7 mouse cellular contexts compared by ENCODE assay signal in genomic region chr8:121382583-121383241, GRCm38 (mm10).
DNase-seq lines count a peak whose midpoint lies in the region; ATAC-seq lines count a peak whose summit lies in the region.

No protein-coding gene starts in this region.

- ATAC-seq in hindbrain, embryonic 13.5 days (ENCODE audit: low FRiP score), result peak; percentile 79
- ATAC-seq in midbrain, embryonic 11.5 days (ENCODE audit: low FRiP score), result peak; percentile 85

- no peaks in the 10 kb centered on the region for H3K36me3 ChIP-seq in hindbrain, embryonic 13.5 days
- H3K36me3 ChIP-seq in midbrain, embryonic 11.5 days (ENCODE audit: control insufficient read depth, insufficient read depth, low read length), result no peaks in the 10 kb centered on the region

- H3K4me2 ChIP-seq in hindbrain, embryonic 13.5 days, result peak overlapping the region; percentile 61
- H3K4me2 ChIP-seq in midbrain, embryonic 11.5 days, result peak overlapping the region; percentile 60

- H3K9me3 ChIP-seq in hindbrain, embryonic 13.5 days, result no peaks in the 10 kb centered on the region
- H3K9me3 ChIP-seq in midbrain, embryonic 11.5 days (ENCODE audit: control insufficient read depth, low read length), result no peaks in the 10 kb centered on the region

- H3K27ac ChIP-seq in hindbrain, embryonic 13.5 days, result peak overlapping the region; percentile 78
- H3K27ac ChIP-seq in midbrain, embryonic 11.5 days (ENCODE audit: low read depth, low read length), result peak overlapping the region; percentile 54

- H3K4me3 ChIP-seq in hindbrain, embryonic 13.5 days, result peak overlapping the region; percentile 38
- peak overlapping the region; percentile 31 for H3K4me3 ChIP-seq in midbrain, embryonic 11.5 days (ENCODE audit: low read depth, low read length)

- WGBS in hindbrain, embryonic 13.5 days, result under 1% methylated on average over 21 of the region's 21 CpGs
- WGBS in midbrain, embryonic 11.5 days, result 3% methylated on average over 20 of the region's 21 CpGs

- DNase-seq in adrenal gland, adult (ENCODE audit: inconsistent age in 2 of 2, low spot score in 1 of 2), result peak; percentile 77 to 89
- peak; percentile 79 to 86 for DNase-seq in cerebellum, postnatal 14 days
- DNase-seq in gastrocnemius, adult 18-20 months (ENCODE audit: low spot score), result peak; percentile 50
- DNase-seq in left cerebral cortex, postnatal 4 days, result peak; percentile 82
- peak; percentile 100 for DNase-seq in midbrain, embryonic 11.5 days (ENCODE audit: low spot score, missing footprints)
- DNase-seq in spleen, postnatal 14 days (ENCODE audit: low spot score in 2 of 2), result peak; percentile 40 to 51

- peaks cover 10% of the 10 kb centered on the region; the same call in 1 of the 2 replicates for H3K27me3 ChIP-seq in hindbrain, embryonic 13.5 days
- no peaks in the 10 kb centered on the region; the same call in 1 of the 2 replicates for H3K27me3 ChIP-seq in midbrain, embryonic 11.5 days (ENCODE audit: control insufficient read depth, insufficient read depth, low read length)

- intact Hi-C loops in left cerebral cortex, postnatal 4 days (cut with DNase I), result no loop called here

- peaks cover 10% of the 10 kb centered on the region for H3K4me1 ChIP-seq in hindbrain, embryonic 13.5 days (replicated peaks)
- H3K4me1 ChIP-seq in midbrain, embryonic 11.5 days (ENCODE audit: control insufficient read depth, insufficient read depth, low read length), result peaks cover 8% of the 10 kb centered on the region

- H3K9ac ChIP-seq in hindbrain, embryonic 13.5 days, result peak overlapping the region; percentile 76
- H3K9ac ChIP-seq in midbrain, embryonic 11.5 days (ENCODE audit: low read length), result peak overlapping the region; percentile 80

Comparison
In these comparisons a context has a peak if more than half of its experiments do, and no peak if none do; other contexts are left out.
1. Peak in every context shown above with its lines: DNase-seq, ATAC-seq, H3K4me3 ChIP-seq and H3K27ac ChIP-seq.
2. DNase-seq: peak in every context shown above with its lines; median percentile 100 in midbrain, embryonic 11.5 days; 83 in adrenal gland, adult; 82 in cerebellum, postnatal 14 days; 82 in left cerebral cortex, postnatal 4 days; 50 in gastrocnemius, adult 18-20 months; 46 in spleen, postnatal 14 days.